Mouse (Mus musculus) adipocyte (in vitro differentiated cells): ENCODE data around the gene Rsrc2.
A peak's percentile ranks its signal among the peaks of the same experiment; 100 is the strongest.

Source experiments
- DNase-seq: peaks from one replicate; pipeline ENCODE4 v3.0.0-alpha.2; 2016; ENCODE audit warnings: low spot score

The Rsrc2 gene

GRCm38 (mm10) chr5:123696244-123696643 is 53.0 kb downstream of the Rsrc2 start:
- DNase-seq, result peak; percentile 61

GRCm38 (mm10) chr5:123694468-123694867 is 54.7 kb downstream of the Rsrc2 start:
- DNase-seq, result peak; percentile 96

- DNase-seq, result peak; percentile 52
These were observed 64.7 kb downstream of the Rsrc2 start, which contains the start of gene Clip1 for GRCm38 (mm10) chr5:123684221-123685144. TSS of gene Clip1 (minus strand) at chr5:123684618.

GRCm38 (mm10) chr5:123683377-123684220 is 65.6 kb downstream of the Rsrc2 start:
- DNase-seq, result peak; percentile 42

- DNase-seq, result peak; percentile 78
These were observed 66.2 kb downstream of the Rsrc2 start for GRCm38 (mm10) chr5:123683043-123683376.

- DNase-seq, result peak; percentile 46
These were observed 66.8 kb downstream of the Rsrc2 start for GRCm38 (mm10) chr5:123682372-123682771.

GRCm38 (mm10) chr5:123679546-123680263 is 69.5 kb downstream of the Rsrc2 start:
- DNase-seq, result peak; percentile 52

DNA sequence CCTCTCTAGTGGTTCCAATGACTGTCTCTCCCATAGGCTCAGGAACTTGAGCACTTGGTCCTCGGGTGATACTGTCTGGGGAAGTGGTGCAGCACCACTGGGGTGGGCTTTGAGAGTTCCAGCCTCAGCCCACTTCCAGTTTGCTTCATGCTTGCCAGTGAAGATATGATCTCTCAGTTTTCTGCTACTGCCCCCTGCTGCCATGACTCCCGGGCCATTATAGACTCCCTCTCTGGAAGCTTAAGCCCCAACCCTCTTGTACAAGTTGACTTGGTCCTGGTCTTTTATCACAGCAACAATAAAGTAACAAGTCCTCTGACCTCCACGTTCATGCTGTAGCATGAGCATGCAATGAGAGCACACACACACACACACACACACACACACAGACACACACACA is 70.1 kb downstream of the Rsrc2 start:
- DNase-seq, result no peak
